8 mouse cellular contexts compared by ENCODE assay signal in genomic region chr8:120947240-120947639, GRCm38 (mm10).
DNase-seq lines count a peak whose midpoint lies in the region; ATAC-seq and TF ChIP-seq lines count a peak whose summit lies in the region.

No protein-coding gene starts in this region.

- 40% methylated on average over 10 of the region's 10 CpGs for WGBS in heart, embryonic 11.5 days (ENCODE audit: insufficient replicate concordance)
- WGBS in heart, embryonic 16.5 days = 36% methylated on average over 10 of the region's 10 CpGs
- 18% methylated on average over 10 of the region's 10 CpGs for whole genome bisulfite sequencing in stomach, embryonic 15.5 days
- 83% methylated on average over 10 of the region's 10 CpGs for WGBS in forebrain, postnatal 0 days

- H3K4me1 ChIP-seq in heart, embryonic 11.5 days (ENCODE audit: control insufficient read depth, insufficient read depth, low read length) = peaks cover 7% of the 10 kb centered on the region
- H3K4me1 ChIP-seq in heart, embryonic 16.5 days (ENCODE audit: control insufficient read depth, insufficient read depth, low read length) = peaks cover 8% of the 10 kb centered on the region
- H3K4me1 ChIP-seq in stomach, embryonic 15.5 days = peaks cover 20% of the 10 kb centered on the region
- H3K4me1 ChIP-seq in forebrain, postnatal 0 days (ENCODE audit: insufficient read depth) = no peaks in the 10 kb centered on the region

- H3K9me3 ChIP-seq in heart, embryonic 11.5 days (replicated peaks; ENCODE audit: control insufficient read depth, low read length) = no peaks in the 10 kb centered on the region
- H3K9me3 ChIP-seq in heart, embryonic 16.5 days (replicated peaks; ENCODE audit: control insufficient read depth, low read length) = no peaks in the 10 kb centered on the region
- H3K9me3 ChIP-seq in stomach, embryonic 15.5 days = no peaks in the 10 kb centered on the region
- H3K9me3 ChIP-seq in forebrain, postnatal 0 days (ENCODE audit: low read length) = no peaks in the 10 kb centered on the region

- H3K27ac ChIP-seq in heart, embryonic 11.5 days (ENCODE audit: low read depth, low read length) = no peak overlapping the region
- no peak overlapping the region for H3K27ac ChIP-seq in heart, embryonic 16.5 days (ENCODE audit: low read length)
- H3K27ac ChIP-seq in stomach, embryonic 15.5 days = peak overlapping the region; percentile 75
- no peak overlapping the region for H3K27ac ChIP-seq in forebrain, postnatal 0 days (ENCODE audit: low read depth, low read length)

- H3K9ac ChIP-seq in heart, embryonic 11.5 days (ENCODE audit: low read depth, low read length) = no peak overlapping the region
- no peak overlapping the region for H3K9ac ChIP-seq in heart, embryonic 16.5 days (ENCODE audit: low read length)
- H3K9ac ChIP-seq in stomach, embryonic 15.5 days = no peak overlapping the region; the same call in 1 of the 2 replicates
- H3K9ac ChIP-seq in forebrain, postnatal 0 days = no peak overlapping the region

- H3K27me3 ChIP-seq in heart, embryonic 11.5 days (ENCODE audit: control insufficient read depth, insufficient read depth, low read length) = peaks cover 13% of the 10 kb centered on the region
- H3K27me3 ChIP-seq in heart, embryonic 16.5 days (ENCODE audit: control insufficient read depth, insufficient read depth, low read length) = peaks cover 19% of the 10 kb centered on the region
- no peaks in the 10 kb centered on the region for H3K27me3 ChIP-seq in stomach, embryonic 15.5 days (replicated peaks)
- peaks cover 3% of the 10 kb centered on the region for H3K27me3 ChIP-seq in forebrain, postnatal 0 days (ENCODE audit: insufficient read depth, low read length)

- no peaks in the 10 kb centered on the region for H3K36me3 ChIP-seq in heart, embryonic 11.5 days (ENCODE audit: control insufficient read depth, insufficient read depth, low read length)
- no peaks in the 10 kb centered on the region for H3K36me3 ChIP-seq in heart, embryonic 16.5 days (ENCODE audit: control insufficient read depth, insufficient read depth)
- no peaks in the 10 kb centered on the region for H3K36me3 ChIP-seq in stomach, embryonic 15.5 days
- no peaks in the 10 kb centered on the region for H3K36me3 ChIP-seq in forebrain, postnatal 0 days (ENCODE audit: insufficient read depth)

- ATAC-seq in heart, embryonic 11.5 days (replicated peaks; ENCODE audit: insufficient number of reproducible peaks, low FRiP score, low TSS enrichment) = no peak
- ATAC-seq in heart, embryonic 16.5 days (replicated peaks; ENCODE audit: extremely low read depth, insufficient read depth, low FRiP score) = peak; percentile 37
- ATAC-seq in stomach, embryonic 15.5 days (ENCODE audit: insufficient read depth, low FRiP score, low read depth) = 0 out of 2 replicates have a peak, but pooled peaks have one; percentile 14
- no peak for ATAC-seq in forebrain, postnatal 0 days

- peak; percentile 92 for DNase-seq in heart, adult 11 months
- peak; percentile 76 for DNase-seq in kidney, postnatal 14 days
- no peak for DNase-seq in forebrain, postnatal 0 days
- no peak for DNase-seq in right cerebral cortex, postnatal 14 days
- DNase-seq in c-Kit-positive CD71-positive TER-119-positive erythroid progenitor cells, embryonic 14.5 days (ENCODE audit: low spot score) = no peak

- no peak overlapping the region for H3K4me3 ChIP-seq in heart, embryonic 11.5 days (ENCODE audit: low read depth, low read length)
- H3K4me3 ChIP-seq in heart, embryonic 16.5 days (ENCODE audit: low read length) = no peak overlapping the region
- no peak overlapping the region for H3K4me3 ChIP-seq in stomach, embryonic 15.5 days (replicated peaks)
- H3K4me3 ChIP-seq in forebrain, postnatal 0 days (ENCODE audit: low read depth, low read length) = no peak overlapping the region

- TF ChIP-seq CTCF in forebrain, postnatal 0 days (IDR thresholded peaks at IDR 0.05; ENCODE audit: low read depth) = no peak

- no peak overlapping the region for H3K4me2 ChIP-seq in heart, embryonic 11.5 days
- no peak overlapping the region for H3K4me2 ChIP-seq in heart, embryonic 16.5 days (ENCODE audit: low read depth, low read length)
- no peak overlapping the region for H3K4me2 ChIP-seq in stomach, embryonic 15.5 days
- no peak overlapping the region for H3K4me2 ChIP-seq in forebrain, postnatal 0 days (ENCODE audit: low read depth)

Comparison
In these comparisons a context has a peak if more than half of its experiments do, and no peak if none do; other contexts are left out.
1. ATAC-seq: peak in heart, embryonic 16.5 days (single experiment) and stomach, embryonic 15.5 days (single experiment); none in heart, embryonic 11.5 days (single experiment) and forebrain, postnatal 0 days (single experiment).
2. DNase-seq: peak in heart, adult 11 months (single experiment) and kidney, postnatal 14 days (single experiment); none in forebrain, postnatal 0 days (single experiment), right cerebral cortex, postnatal 14 days (single experiment) and c-Kit-positive CD71-positive TER-119-positive erythroid progenitor cells, embryonic 14.5 days (single experiment).